Mouse (Mus musculus): ENCODE results near the gene Gm11444. TPM values are rescaled to one million over a fixed set of nuclear protein-coding genes. Genes with fewer than 3 reads are reported as not detected.
A peak's percentile ranks its signal among the peaks of the same experiment; 100 is the strongest.

Gene Gm11444
- polyA plus RNA-seq, 1 experiment from 2014 or later, result not detected

DNA sequence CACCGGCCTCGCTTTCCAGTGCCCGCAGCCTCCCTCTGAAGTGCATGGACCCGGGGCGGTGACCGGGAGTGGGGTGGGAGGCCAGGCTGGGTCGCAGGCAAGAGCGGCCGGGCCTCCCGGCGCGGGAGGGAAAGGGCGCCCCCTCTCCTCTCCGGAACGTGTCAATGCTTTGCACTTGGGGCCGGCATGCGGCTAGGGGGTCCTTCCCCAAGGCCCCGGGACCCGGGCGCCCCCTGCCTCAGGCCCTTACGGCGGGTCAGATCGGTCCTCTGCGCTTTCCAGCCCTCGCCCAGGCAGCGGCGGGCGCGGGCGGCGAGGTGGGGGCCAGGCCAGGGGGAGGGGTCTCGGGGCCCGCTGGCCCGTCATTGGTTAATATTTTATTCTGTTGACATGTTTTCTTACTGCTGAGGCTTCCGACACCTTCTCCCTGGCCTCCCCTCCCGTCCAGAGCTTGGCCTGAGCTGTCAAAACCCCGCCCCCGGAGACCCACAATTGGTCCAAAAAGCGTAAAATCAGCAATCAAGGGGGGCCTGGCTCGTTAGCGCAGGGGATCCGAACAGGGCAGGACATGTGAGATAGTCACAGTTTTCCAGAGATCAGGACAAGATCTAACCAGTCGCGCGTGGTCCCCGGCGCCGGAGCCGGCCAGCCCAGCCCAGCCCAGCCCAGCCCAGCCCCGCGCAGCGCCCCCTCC is 17.8 kb downstream of the Gm11444 start, which contains the start of gene Tbx2:
Gene Tbx2 (plus strand): TSS at position 321 of the 694 bp plus-strand sequence.
- peak within 1 kb of the TSS; percentile 32 for H3K4me3 ChIP-seq
- no peaks in the 10 kb centered on the region for H3K36me3 ChIP-seq
- H3K9me3 ChIP-seq, result no peaks in the 10 kb centered on the region
- WGBS, result under 1% methylated on average over 49 of the region's 52 CpGs
- H3K4me1 ChIP-seq (replicated peaks), result peaks cover 29% of the 10 kb centered on the region
- peak; percentile 32; the same call in 1 of the 2 replicates for ATAC-seq (ENCODE audit: low FRiP score, low read depth)
- H3K9ac ChIP-seq, result peak within 1 kb of the TSS; percentile 21; the same call in 1 of the 2 replicates
- H3K27me3 ChIP-seq, result peaks cover 67% of the 10 kb centered on the region
- H3K4me2 ChIP-seq, result peak within 1 kb of the TSS; percentile 63
- H3K27ac ChIP-seq (replicated peaks), result 0 out of 2 replicates have a peak within 1 kb of the TSS, but pooled peaks have one; percentile 11

DNA sequence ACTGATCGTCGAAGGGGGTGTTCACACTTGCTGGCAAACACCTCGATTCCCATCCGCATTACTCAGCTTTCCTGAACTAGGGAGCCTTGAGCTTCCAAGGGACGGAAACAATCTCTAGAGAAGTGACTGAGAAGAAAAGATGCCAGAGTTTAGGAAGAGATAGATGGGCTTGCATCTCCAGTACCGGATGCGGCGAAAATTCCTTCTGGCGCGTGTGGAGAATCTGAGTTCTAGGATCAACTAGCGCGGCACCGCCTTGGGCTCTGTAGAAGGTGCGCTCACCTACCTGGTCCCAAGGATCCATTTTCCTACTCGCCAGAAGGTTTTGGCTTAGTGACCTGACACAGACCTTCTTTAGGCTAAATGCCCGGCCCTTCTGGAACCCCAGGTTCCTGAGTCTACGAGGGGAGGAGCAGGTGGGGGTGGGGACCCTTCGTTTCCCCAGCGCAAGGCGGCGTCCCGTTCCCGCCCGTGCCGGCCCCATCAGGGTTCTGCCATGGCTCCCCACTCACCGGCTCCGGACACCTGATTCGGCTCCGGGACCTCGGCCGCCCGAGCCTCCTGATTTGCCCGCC is 18.4 kb downstream of the Gm11444 start:
- peak overlapping the region; percentile 63 for H3K4me2 ChIP-seq
- H3K4me1 ChIP-seq (replicated peaks), result peaks cover 29% of the 10 kb centered on the region
- H3K9ac ChIP-seq, result no peak overlapping the region
- ATAC-seq (ENCODE audit: low FRiP score, low read depth), result no peak
- WGBS, result under 1% methylated on average over 33 of the region's 33 CpGs
- H3K27me3 ChIP-seq, result peaks cover 72% of the 10 kb centered on the region
- no peaks in the 10 kb centered on the region for H3K36me3 ChIP-seq
- no peaks in the 10 kb centered on the region for H3K9me3 ChIP-seq
- no peak overlapping the region for H3K27ac ChIP-seq (replicated peaks)
- peak overlapping the region; percentile 32 for H3K4me3 ChIP-seq

DNA sequence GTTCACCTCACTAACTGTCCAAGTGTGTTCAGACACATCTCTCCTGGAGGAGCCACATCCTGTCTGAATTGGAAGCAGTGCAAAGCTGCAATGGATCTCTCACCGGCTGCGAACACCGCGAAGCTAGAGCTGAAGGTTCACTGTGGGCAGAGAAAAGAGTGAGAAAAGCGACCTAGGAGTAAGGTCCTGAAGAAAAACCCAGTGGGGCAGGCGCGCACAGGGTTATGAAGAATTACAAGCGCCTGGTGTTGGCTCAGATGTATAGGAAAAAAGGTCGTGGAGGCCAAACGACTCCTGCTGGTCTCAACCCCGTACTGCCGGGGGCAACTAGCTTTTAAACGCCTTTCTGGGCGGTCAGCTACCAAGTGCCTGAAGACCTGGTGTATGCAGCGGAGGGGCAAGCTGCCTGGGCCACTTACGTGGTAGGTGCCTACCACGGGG is 19.2 kb downstream of the Gm11444 start:
- H3K27me3 ChIP-seq, result peaks cover 72% of the 10 kb centered on the region
- peaks cover 29% of the 10 kb centered on the region for H3K4me1 ChIP-seq (replicated peaks)
- 2% methylated on average over 17 of the region's 17 CpGs for WGBS
- no peak for ATAC-seq (ENCODE audit: low FRiP score, low read depth)
- H3K9me3 ChIP-seq, result no peaks in the 10 kb centered on the region
- H3K27ac ChIP-seq (replicated peaks), result no peak overlapping the region
- no peak overlapping the region for H3K4me3 ChIP-seq
- H3K9ac ChIP-seq, result no peak overlapping the region
- H3K36me3 ChIP-seq, result no peaks in the 10 kb centered on the region
- no peak overlapping the region for H3K4me2 ChIP-seq

DNA sequence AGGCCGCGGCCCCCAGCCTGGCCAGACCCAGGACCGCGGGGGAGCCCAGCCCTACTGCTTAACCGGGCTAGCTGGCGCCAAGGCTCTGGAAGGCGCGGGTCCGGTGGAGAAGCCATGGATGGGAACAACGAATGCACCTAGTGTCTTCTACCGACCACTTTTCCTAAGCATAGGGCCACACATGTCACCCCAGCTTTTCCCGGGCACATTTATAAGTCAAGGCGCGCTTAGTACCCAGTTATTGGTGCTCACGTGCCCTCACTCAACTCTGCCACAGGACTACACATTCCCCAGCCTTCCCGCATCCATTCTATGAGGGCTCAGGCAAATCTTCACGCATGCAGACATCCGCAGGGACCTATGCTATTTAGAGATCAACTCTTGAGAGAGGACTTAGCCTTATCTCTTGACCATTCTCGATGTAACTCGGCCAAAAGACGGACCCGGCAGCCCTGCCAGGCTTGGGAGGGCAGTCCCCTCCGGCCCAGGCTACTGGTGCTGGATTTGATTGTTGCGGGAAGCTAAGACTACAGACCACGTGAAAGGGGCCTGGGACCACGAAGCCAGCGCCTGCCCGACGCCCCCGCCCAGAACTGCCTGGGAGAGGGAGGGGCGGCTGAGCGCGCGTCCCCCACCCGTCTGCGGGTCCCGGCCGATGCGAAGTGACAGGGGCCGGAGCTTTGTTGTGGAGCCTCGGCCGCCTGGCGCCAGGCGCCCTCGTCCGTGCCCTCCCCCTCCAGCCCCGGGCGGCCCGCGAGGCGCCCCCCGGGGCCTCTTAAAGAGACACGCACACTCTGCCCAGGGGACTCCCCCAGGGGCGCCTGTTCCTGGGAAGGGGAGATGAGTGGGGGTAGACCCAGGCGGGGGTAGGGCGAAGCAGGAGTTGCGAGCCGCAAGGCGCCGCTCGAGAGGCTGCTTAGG is 20.4 kb downstream of the Gm11444 start:
- ATAC-seq (ENCODE audit: low FRiP score, low read depth), result no peak
- Histone ChIP-seq H3K4me2 (peak overlapping the region; percentile 44), H3K4me3 (peak overlapping the region; percentile 21), H3K4me1 (replicated peaks) (peaks cover 29% of the 10 kb centered on the region), H3K27ac (replicated peaks) (no peak overlapping the region), H3K27me3 (peaks cover 72% of the 10 kb centered on the region), H3K9me3 (no peaks in the 10 kb centered on the region), H3K9ac (no peak overlapping the region), H3K36me3 (no peaks in the 10 kb centered on the region)
- under 1% methylated on average over 49 of the region's 61 CpGs for WGBS

DNA sequence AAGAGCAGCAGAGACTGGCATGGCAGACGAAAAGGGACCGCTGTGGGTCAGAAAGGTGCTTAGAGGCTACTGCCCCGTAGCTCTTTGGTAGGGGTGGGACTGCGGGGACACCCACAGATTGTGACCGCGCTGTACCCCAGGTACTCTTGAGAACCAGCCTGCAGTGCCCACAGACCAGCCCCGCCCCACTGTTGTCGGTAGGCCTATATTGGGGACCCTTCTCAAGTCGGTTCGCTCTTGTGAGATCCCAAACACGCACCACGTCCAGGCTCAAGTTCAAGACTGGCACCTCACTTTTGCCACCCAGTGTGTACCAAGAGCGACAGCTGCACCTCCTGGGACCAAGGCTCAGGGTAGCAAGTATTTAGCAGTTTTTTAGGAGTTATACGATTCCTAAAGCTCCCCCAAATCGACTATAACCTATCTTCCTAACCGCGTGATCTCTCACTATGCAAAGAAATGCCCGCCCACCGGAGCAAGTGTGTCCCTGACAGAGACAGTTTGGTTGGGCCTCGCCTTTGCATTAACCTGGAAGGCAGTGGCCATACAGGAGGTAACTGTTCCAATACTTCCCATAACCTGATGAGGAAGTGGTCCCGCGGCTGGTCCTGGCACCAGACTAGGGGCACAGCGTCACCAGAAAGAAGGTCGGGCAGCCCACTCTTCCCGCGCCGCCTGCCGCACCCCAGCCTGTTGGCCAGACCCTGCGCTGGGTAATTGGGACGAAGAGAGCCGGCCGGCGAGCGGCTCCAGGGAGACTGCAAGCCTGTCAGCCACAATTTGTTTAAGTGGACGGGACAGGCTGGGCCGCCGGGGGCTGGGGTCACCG is 21.2 kb downstream of the Gm11444 start:
- H3K4me3 ChIP-seq, result no peak overlapping the region
- no peaks in the 10 kb centered on the region for H3K9me3 ChIP-seq
- H3K27ac ChIP-seq (replicated peaks), result no peak overlapping the region
- no peak overlapping the region for H3K4me2 ChIP-seq
- peaks cover 70% of the 10 kb centered on the region for H3K27me3 ChIP-seq
- peaks cover 29% of the 10 kb centered on the region for H3K4me1 ChIP-seq (replicated peaks)
- no peak overlapping the region for H3K9ac ChIP-seq
- 7% methylated on average over 38 of the region's 38 CpGs for WGBS
- H3K36me3 ChIP-seq, result no peaks in the 10 kb centered on the region
- no peak for ATAC-seq (ENCODE audit: low FRiP score, low read depth)

DNA sequence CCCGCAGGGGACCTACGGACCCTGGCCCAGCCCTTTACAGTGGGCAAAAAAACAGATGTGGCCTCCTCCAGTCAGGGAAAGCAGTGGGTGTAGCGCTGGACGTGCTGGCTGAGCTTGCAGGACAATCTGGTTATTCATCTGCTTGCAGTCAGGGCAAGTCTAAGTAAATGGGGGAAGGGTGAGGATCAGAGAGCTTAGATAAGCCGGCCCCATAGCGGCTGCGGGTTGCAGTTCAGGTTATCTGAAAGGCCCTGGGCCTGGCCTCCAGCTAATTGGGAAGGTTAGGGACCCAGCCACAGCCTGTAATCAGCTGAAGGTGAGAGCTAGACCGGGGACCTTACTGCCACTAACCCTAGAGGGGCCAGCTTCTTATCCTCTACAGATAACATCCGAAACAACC is 22.8 kb downstream of the Gm11444 start:
- H3K36me3 ChIP-seq, result no peaks in the 10 kb centered on the region
- H3K27ac ChIP-seq (replicated peaks), result no peak overlapping the region
- ATAC-seq (ENCODE audit: low FRiP score, low read depth), result no peak
- no peak overlapping the region for H3K4me3 ChIP-seq
- peaks cover 17% of the 10 kb centered on the region for H3K4me1 ChIP-seq (replicated peaks)
- no peak overlapping the region for H3K4me2 ChIP-seq
- H3K9ac ChIP-seq, result no peak overlapping the region
- no peaks in the 10 kb centered on the region for H3K9me3 ChIP-seq
- 31% methylated on average over 9 of the region's 9 CpGs for WGBS
- peaks cover 72% of the 10 kb centered on the region for H3K27me3 ChIP-seq

DNA sequence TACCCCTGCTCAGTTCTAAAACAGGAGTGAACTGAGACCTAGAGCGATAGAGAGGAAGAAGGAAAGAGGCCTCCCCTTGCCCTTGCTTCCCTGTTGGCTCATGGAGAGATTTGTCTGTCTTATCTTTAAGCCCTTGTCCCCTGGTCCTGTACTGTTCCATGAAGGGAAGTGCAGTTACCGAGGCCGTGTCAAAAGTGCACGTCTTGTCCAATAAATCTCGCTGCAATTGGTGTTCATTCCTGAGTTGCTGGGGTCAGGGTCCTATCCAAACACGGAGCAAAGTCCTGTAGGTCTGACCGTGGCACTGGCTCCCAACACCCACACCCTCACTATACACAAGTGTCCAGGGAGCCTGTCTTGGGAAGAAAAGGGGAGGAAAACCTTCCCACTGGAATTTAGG is 24.3 kb downstream of the Gm11444 start:
- Histone ChIP-seq H3K36me3 (no peaks in the 10 kb centered on the region), H3K27me3 (peaks cover 67% of the 10 kb centered on the region), H3K4me1 (replicated peaks) (peaks cover 12% of the 10 kb centered on the region), H3K9ac (no peak overlapping the region), H3K27ac (replicated peaks) (no peak overlapping the region), H3K9me3 (no peaks in the 10 kb centered on the region), H3K4me2 (no peak overlapping the region), H3K4me3 (no peak overlapping the region)
- WGBS, result 90% methylated on average over 7 of the region's 7 CpGs
- ATAC-seq (ENCODE audit: low FRiP score, low read depth), result no peak

DNA sequence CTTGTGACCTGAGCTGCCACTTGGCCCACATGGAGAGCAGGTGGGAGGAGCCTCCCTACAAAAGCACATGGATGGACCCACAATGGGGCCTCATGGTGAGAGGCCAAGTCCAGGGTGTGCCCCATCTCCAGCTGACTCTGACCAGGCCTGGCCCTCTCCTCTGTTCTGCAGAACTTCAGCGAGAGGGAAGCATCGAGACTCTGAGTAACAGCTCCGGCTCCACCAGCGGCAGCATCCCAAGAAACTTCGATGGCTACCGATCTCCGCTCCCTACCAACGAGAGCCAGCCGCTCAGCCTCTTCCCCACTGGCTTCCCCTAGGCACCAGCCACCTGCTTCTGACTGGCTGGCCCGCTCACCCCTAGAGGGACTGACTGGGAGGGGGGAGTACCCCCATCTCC is 25.1 kb downstream of the Gm11444 start:
- no peak overlapping the region for H3K27ac ChIP-seq (replicated peaks)
- WGBS, result 69% methylated on average over 10 of the region's 10 CpGs

DNA sequence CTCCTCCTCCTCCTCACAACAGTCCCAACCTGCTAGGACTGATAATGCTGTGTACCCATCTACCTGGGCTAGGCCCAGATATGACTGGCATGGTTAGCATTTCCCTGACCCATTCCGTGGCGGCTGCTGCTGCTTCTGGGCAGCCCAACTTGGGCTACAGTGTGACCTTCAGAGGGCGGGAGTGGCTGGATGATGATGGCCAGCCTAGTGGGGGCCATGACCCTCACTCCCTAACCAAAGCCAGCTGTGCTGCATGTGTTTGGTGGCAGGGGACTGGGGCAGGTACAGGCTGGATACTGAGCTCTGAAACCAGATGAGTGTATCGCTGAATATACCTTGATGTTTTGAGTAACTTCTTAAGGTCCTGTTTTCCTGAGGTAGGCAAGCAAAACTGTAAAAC is 26.3 kb downstream of the Gm11444 start:
- WGBS, result 93% methylated on average over 4 of the region's 4 CpGs

More for the DNA sequence above, 25.1 kb downstream of the Gm11444 start:
- H3K27me3 ChIP-seq, result peaks cover 61% of the 10 kb centered on the region
- no peaks in the 10 kb centered on the region for H3K9me3 ChIP-seq
- no peaks in the 10 kb centered on the region for H3K36me3 ChIP-seq
- H3K4me3 ChIP-seq, result no peak overlapping the region
- ATAC-seq (ENCODE audit: low FRiP score, low read depth), result no peak
- no peak overlapping the region for H3K9ac ChIP-seq
- peaks cover 9% of the 10 kb centered on the region for H3K4me1 ChIP-seq (replicated peaks)
- no peak overlapping the region for H3K4me2 ChIP-seq

DNA sequence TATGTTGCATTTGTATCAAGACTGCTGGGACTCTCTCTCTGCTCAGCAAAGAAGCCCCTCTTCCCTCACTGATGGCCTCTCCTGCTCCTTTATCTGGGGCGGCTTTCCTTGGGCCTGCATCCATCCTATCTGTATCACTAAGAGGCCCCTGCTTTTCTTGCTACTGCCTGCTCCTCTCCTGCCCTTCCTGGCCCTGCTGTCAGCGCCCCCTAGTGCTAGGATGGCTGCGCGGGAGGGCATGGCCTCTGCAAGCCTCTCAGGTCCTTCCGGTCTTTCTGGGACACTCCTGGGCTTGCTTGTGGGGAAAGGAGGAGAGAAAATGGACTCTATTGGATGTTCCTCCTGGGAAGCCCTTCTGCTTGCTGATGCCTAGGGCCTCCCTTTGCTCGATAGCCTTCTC is 27.0 kb downstream of the Gm11444 start:
- H3K9ac ChIP-seq, result no peak overlapping the region
- no peaks in the 10 kb centered on the region for H3K4me1 ChIP-seq (replicated peaks)
- WGBS, result 16% methylated on average over 6 of the region's 6 CpGs
- no peak for ATAC-seq (ENCODE audit: low FRiP score, low read depth)
- peaks cover 45% of the 10 kb centered on the region for H3K27me3 ChIP-seq
- H3K9me3 ChIP-seq, result no peaks in the 10 kb centered on the region
- no peak overlapping the region for H3K4me3 ChIP-seq
- H3K27ac ChIP-seq (replicated peaks), result no peak overlapping the region
- H3K36me3 ChIP-seq, result no peaks in the 10 kb centered on the region
- H3K4me2 ChIP-seq, result no peak overlapping the region

More for the DNA sequence above, 26.3 kb downstream of the Gm11444 start:
- Histone ChIP-seq H3K36me3 (no peaks in the 10 kb centered on the region), H3K27ac (replicated peaks) (no peak overlapping the region), H3K4me2 (no peak overlapping the region), H3K9me3 (no peaks in the 10 kb centered on the region), H3K27me3 (peaks cover 50% of the 10 kb centered on the region), H3K4me3 (no peak overlapping the region), H3K4me1 (replicated peaks) (no peaks in the 10 kb centered on the region), H3K9ac (no peak overlapping the region)
- ATAC-seq (ENCODE audit: low FRiP score, low read depth), result no peak

DNA sequence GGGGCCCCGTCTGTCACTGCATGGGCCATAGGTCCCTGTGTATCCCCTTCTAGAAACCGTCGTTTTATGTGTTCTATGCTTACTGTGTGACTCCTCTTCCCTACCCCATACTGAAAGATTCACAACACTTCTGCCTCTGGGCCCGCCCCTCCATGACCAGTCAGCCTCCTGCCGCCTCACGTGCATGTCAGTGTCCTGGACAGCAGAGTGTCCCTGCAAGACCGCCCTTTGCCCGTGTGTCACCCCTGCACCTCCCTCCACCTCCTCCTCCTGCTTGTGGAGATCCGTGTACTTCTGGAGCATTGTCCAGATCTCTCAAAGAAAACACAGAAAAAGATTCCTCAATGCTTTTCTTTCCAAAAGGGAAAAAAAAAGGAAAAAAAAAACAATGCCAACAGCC is 28.5 kb downstream of the Gm11444 start:
- H3K9me3 ChIP-seq, result no peaks in the 10 kb centered on the region
- H3K4me3 ChIP-seq, result no peak overlapping the region
- ATAC-seq (ENCODE audit: low FRiP score, low read depth), result no peak
- H3K9ac ChIP-seq, result no peak overlapping the region
- no peak overlapping the region for H3K27ac ChIP-seq (replicated peaks)
- H3K4me2 ChIP-seq, result no peak overlapping the region
- H3K27me3 ChIP-seq, result peaks cover 30% of the 10 kb centered on the region
- WGBS, result 68% methylated on average over 9 of the region's 9 CpGs
- no peaks in the 10 kb centered on the region for H3K36me3 ChIP-seq
- no peaks in the 10 kb centered on the region for H3K4me1 ChIP-seq (replicated peaks)
